Mouse (Mus musculus) activated CD4-positive, CD25-positive, alpha-beta regulatory T cell, adult 4 months (primary cell): ENCODE data around the gene Umodl1. TPM values are rescaled to one million over a fixed set of nuclear protein-coding genes. Genes with fewer than 3 reads are reported as not detected.

Experiments used
- ATAC-seq: one replicate; pipeline ENCODE4 v1.8.0; 2017
- polyA plus RNA-seq, 2 experiments: library from polyadenylated mRNA; unstranded; fragments of 100-300 nt; shearing (Covaris generic); gene quantifications; one replicate each; pipeline ENCODE4 v1.2.1; 2017

The Umodl1 gene
- polyA plus RNA-seq, 2 experiments from 2014 or later = not detected

- ATAC-seq = no peak
Measured at GRCm38 (mm10) chr17:31000897-31001296, 46.5 kb downstream of the Umodl1 start.

- ATAC-seq = no peak
Measured at GRCm38 (mm10) chr17:31002613-31003012, 48.2 kb downstream of the Umodl1 start.

GRCm38 (mm10) chr17:31005284-31005683 lies 50.8 kb downstream of the Umodl1 start:
- no peak for ATAC-seq

GRCm38 (mm10) chr17:31007357-31007756 lies 52.9 kb downstream of the Umodl1 start:
- ATAC-seq = no peak

- ATAC-seq = no peak
Measured at GRCm38 (mm10) chr17:31008416-31008815, 54.0 kb downstream of the Umodl1 start.

GRCm38 (mm10) chr17:31011551-31012394 lies 57.3 kb downstream of the Umodl1 start:
- peak; percentile 76 for ATAC-seq

- no peak for ATAC-seq
Measured at GRCm38 (mm10) chr17:31018267-31018666, 63.8 kb downstream of the Umodl1 start.

GRCm38 (mm10) chr17:31019505-31019904 lies 65.1 kb downstream of the Umodl1 start:
- peak; percentile 40 for ATAC-seq

GRCm38 (mm10) chr17:31020078-31020477 lies 65.6 kb downstream of the Umodl1 start:
- no peak for ATAC-seq

GRCm38 (mm10) chr17:31021276-31021675 lies 66.8 kb downstream of the Umodl1 start:
- no peak for ATAC-seq

- ATAC-seq = no peak
Measured at GRCm38 (mm10) chr17:31024125-31024781, 69.8 kb downstream of the Umodl1 start.

GRCm38 (mm10) chr17:31024782-31025125 lies 70.3 kb downstream of the Umodl1 start:
- ATAC-seq = no peak

GRCm38 (mm10) chr17:31026986-31027385 lies 72.5 kb downstream of the Umodl1 start:
- ATAC-seq = no peak

GRCm38 (mm10) chr17:31027723-31028122 lies 73.3 kb downstream of the Umodl1 start:
- no peak for ATAC-seq

- ATAC-seq = no peak
Measured at GRCm38 (mm10) chr17:31028821-31029370, 74.5 kb downstream of the Umodl1 start.

GRCm38 (mm10) chr17:31029407-31029806 lies 75.0 kb downstream of the Umodl1 start:
- no peak for ATAC-seq

GRCm38 (mm10) chr17:31032341-31032740 lies 77.9 kb downstream of the Umodl1 start:
- no peak for ATAC-seq

- no peak for ATAC-seq
Measured at GRCm38 (mm10) chr17:31033251-31033650, 78.8 kb downstream of the Umodl1 start.

- ATAC-seq = no peak
Measured at GRCm38 (mm10) chr17:31034165-31034564, 79.7 kb downstream of the Umodl1 start.

GRCm38 (mm10) chr17:31034674-31035356 lies 80.4 kb downstream of the Umodl1 start:
- no peak for ATAC-seq

GRCm38 (mm10) chr17:31036168-31036876 lies 81.9 kb downstream of the Umodl1 start:
- ATAC-seq = no peak

- ATAC-seq = no peak
Measured at GRCm38 (mm10) chr17:31037331-31037730, 82.9 kb downstream of the Umodl1 start.

GRCm38 (mm10) chr17:31038381-31038780 lies 83.9 kb downstream of the Umodl1 start:
- no peak for ATAC-seq
